Mouse (Mus musculus) kidney, embryonic 15.5 days (tissue): Measurements from ENCODE around the gene Tcf23. TPM values are rescaled to one million over a fixed set of nuclear protein-coding genes. Genes with fewer than 3 reads are reported as not detected.

Experiments
- ATAC-seq: fragments of 200-750 bp; cut with Nextera tagmentation; replicated peaks from 2 replicates; pipeline ENCODE4 v1.8.0; 2017; ENCODE audit warnings: moderate TSS enrichment; ENCODE audit not compliant: low FRiP score
- H3K27ac ChIP-seq: fragments of 300-500 bp; sonication (generic); 2 replicates; pipeline ENCODE4 v1.5.1; 2015; ENCODE audit warnings: mild to moderate bottlenecking, inconsistent platforms
- H3K27me3 ChIP-seq: fragments of 300-500 bp; sonication (generic); 2 replicates; pipeline ENCODE4 v1.6.1; 2015; ENCODE audit warnings: inconsistent platforms
- H3K36me3 ChIP-seq: fragments of 300-500 bp; sonication (generic); 2 replicates; pipeline ENCODE4 v1.6.1; 2015; ENCODE audit warnings: inconsistent platforms
- H3K4me1 ChIP-seq: fragments of 300-500 bp; sonication (generic); 2 replicates; pipeline ENCODE4 v1.6.1; 2015; ENCODE audit warnings: inconsistent platforms
- H3K4me2 ChIP-seq: fragments of 300-500 bp; sonication (generic); 2 replicates; pipeline ENCODE4 v1.6.1; 2015; ENCODE audit warnings: moderate library complexity, mild to moderate bottlenecking, inconsistent platforms
- H3K4me3 ChIP-seq: fragments of 300-500 bp; sonication (generic); replicated peaks from 2 replicates; pipeline ENCODE4 v1.5.1; 2015; ENCODE audit warnings: mild to moderate bottlenecking, inconsistent platforms
- H3K9ac ChIP-seq: fragments of 300-500 bp; sonication (generic); 2 replicates; pipeline ENCODE4 v1.6.1; 2015; ENCODE audit warnings: mild to moderate bottlenecking, inconsistent platforms
- H3K9me3 ChIP-seq: fragments of 300-500 bp; sonication (generic); replicated peaks from 2 replicates; pipeline ENCODE4 v1.6.1; 2016; ENCODE audit warnings: inconsistent platforms
- WGBS: fragments of 180-500 bp; shearing (Covaris S2); methylation state at CpG from one replicate; pipeline ENCODE4 v1.1.7; 2015; ENCODE audit warnings: mixed read lengths; 5-methylcytosine and 5-hydroxymethylcytosine counted together
- polyA plus RNA-seq: library from polyadenylated mRNA; unstranded; fragments of >200 nt; fragmentation: Nextera tagmentation; extraction: Ambion mirVana; gene quantifications from 2 replicates; pipeline ENCODE4 v1.2.1, GENCODE M21; 2015

Tcf23 gene
- polyA plus RNA-seq, 1 experiment from 2014 or later, result 1.6 TPM

- peaks cover 14% of the 10 kb centered on the region for H3K4me1 ChIP-seq
- H3K9ac ChIP-seq, result no peak overlapping the region
- H3K9me3 ChIP-seq, result no peaks in the 10 kb centered on the region
- WGBS, result 90% methylated on average over 4 of the region's 4 CpGs
- H3K4me2 ChIP-seq, result no peak overlapping the region
- no peak for ATAC-seq
- no peak overlapping the region for H3K4me3 ChIP-seq
- H3K36me3 ChIP-seq, result no peaks in the 10 kb centered on the region
- no peak overlapping the region for H3K27ac ChIP-seq
- H3K27me3 ChIP-seq, result no peaks in the 10 kb centered on the region
Measured at GRCm38 (mm10) chr5:30966189-30966588, 2.3 kb upstream of the Tcf23 start.

GRCm38 (mm10) chr5:30969440-30969839 lies 978 bp downstream of the Tcf23 start:
- H3K9me3 ChIP-seq, result no peaks in the 10 kb centered on the region
- no peak overlapping the region for H3K27ac ChIP-seq
- no peaks in the 10 kb centered on the region for H3K36me3 ChIP-seq
- H3K4me3 ChIP-seq, result no peak overlapping the region
- WGBS, result 81% methylated on average over 2 of the region's 2 CpGs
- H3K4me2 ChIP-seq, result no peak overlapping the region
- no peaks in the 10 kb centered on the region for H3K27me3 ChIP-seq
- H3K9ac ChIP-seq, result no peak overlapping the region
- ATAC-seq, result no peak
- H3K4me1 ChIP-seq, result peaks cover 26% of the 10 kb centered on the region

GRCm38 (mm10) chr5:30974870-30975656 lies 6.6 kb downstream of the Tcf23 start:
- Histone ChIP-seq H3K36me3 (no peaks in the 10 kb centered on the region), H3K4me2 (no peak overlapping the region), H3K27ac (peak overlapping the region; percentile 56), H3K4me1 (peaks cover 28% of the 10 kb centered on the region), H3K4me3 (no peak overlapping the region), H3K9me3 (no peaks in the 10 kb centered on the region), H3K9ac (no peak overlapping the region), H3K27me3 (no peaks in the 10 kb centered on the region)
- 36% methylated on average over 9 of the region's 9 CpGs for WGBS
- ATAC-seq, result peak; percentile 85

GRCm38 (mm10) chr5:30982357-30982756 lies 13.9 kb downstream of the Tcf23 start:
- no peak overlapping the region for H3K4me3 ChIP-seq
- no peak overlapping the region for H3K4me2 ChIP-seq
- H3K9ac ChIP-seq, result no peak overlapping the region
- H3K27me3 ChIP-seq, result no peaks in the 10 kb centered on the region
- H3K36me3 ChIP-seq, result no peaks in the 10 kb centered on the region
- no peak for ATAC-seq
- H3K27ac ChIP-seq, result no peak overlapping the region
- no peaks in the 10 kb centered on the region for H3K4me1 ChIP-seq
- no peaks in the 10 kb centered on the region for H3K9me3 ChIP-seq
- WGBS, result 29% methylated on average over 2 of the region's 2 CpGs

- Histone ChIP-seq H3K27ac (no peak overlapping the region), H3K4me3 (no peak overlapping the region), H3K4me1 (0 out of 2 replicates have a peak, but pooled peaks cover 3% of the 10 kb centered on the region), H3K9ac (no peak overlapping the region), H3K4me2 (no peak overlapping the region), H3K36me3 (no peaks in the 10 kb centered on the region), H3K27me3 (no peaks in the 10 kb centered on the region), H3K9me3 (no peaks in the 10 kb centered on the region)
- ATAC-seq, result no peak
- WGBS, result 81% methylated on average over 5 of the region's 5 CpGs
Measured at GRCm38 (mm10) chr5:30992980-30993676, 24.7 kb downstream of the Tcf23 start.

GRCm38 (mm10) chr5:30994074-30994473 lies 25.6 kb downstream of the Tcf23 start:
- Histone ChIP-seq H3K4me3 (no peak overlapping the region), H3K4me2 (no peak overlapping the region), H3K9me3 (no peaks in the 10 kb centered on the region), H3K9ac (no peak overlapping the region), H3K4me1 (0 out of 2 replicates have a peak, but pooled peaks cover 3% of the 10 kb centered on the region), H3K27me3 (no peaks in the 10 kb centered on the region), H3K36me3 (no peaks in the 10 kb centered on the region), H3K27ac (no peak overlapping the region)
- 74% methylated on average over 3 of the region's 3 CpGs for WGBS
- ATAC-seq, result no peak

GRCm38 (mm10) chr5:30994910-30995635 lies 26.6 kb downstream of the Tcf23 start:
- no peak for ATAC-seq

GRCm38 (mm10) chr5:30998306-30998705 lies 29.8 kb downstream of the Tcf23 start:
- Histone ChIP-seq H3K27ac (no peak overlapping the region), H3K27me3 (no peaks in the 10 kb centered on the region), H3K4me2 (no peak overlapping the region), H3K4me1 (0 out of 2 replicates have a peak, but pooled peaks cover 3% of the 10 kb centered on the region), H3K36me3 (no peaks in the 10 kb centered on the region), H3K9ac (no peak overlapping the region), H3K4me3 (no peak overlapping the region), H3K9me3 (no peaks in the 10 kb centered on the region)
- 0 out of 2 replicates have a peak, but pooled peaks have one; percentile 49 for ATAC-seq
- WGBS, result 22% methylated on average over 5 of the region's 5 CpGs

More at GRCm38 (mm10) chr5:30994910-30995635, 26.6 kb downstream of the Tcf23 start:
- Histone ChIP-seq H3K9me3 (no peaks in the 10 kb centered on the region), H3K4me2 (no peak overlapping the region), H3K4me1 (0 out of 2 replicates have a peak, but pooled peaks cover 3% of the 10 kb centered on the region), H3K4me3 (no peak overlapping the region), H3K36me3 (no peaks in the 10 kb centered on the region), H3K27me3 (no peaks in the 10 kb centered on the region), H3K27ac (no peak overlapping the region), H3K9ac (no peak overlapping the region)
- 61% methylated on average over 11 of the region's 11 CpGs for WGBS

- H3K9me3 ChIP-seq, result no peaks in the 10 kb centered on the region
- no peaks in the 10 kb centered on the region for H3K36me3 ChIP-seq
- H3K9ac ChIP-seq, result no peak overlapping the region
- H3K4me2 ChIP-seq, result no peak overlapping the region
- WGBS, result 76% methylated on average over 5 of the region's 5 CpGs
- no peak for ATAC-seq
- H3K4me3 ChIP-seq, result no peak overlapping the region
- no peak overlapping the region for H3K27ac ChIP-seq
- H3K4me1 ChIP-seq, result 0 out of 2 replicates have a peak, but pooled peaks cover 3% of the 10 kb centered on the region
- H3K27me3 ChIP-seq, result no peaks in the 10 kb centered on the region
Measured at GRCm38 (mm10) chr5:30999324-30999723, 30.9 kb downstream of the Tcf23 start.

GRCm38 (mm10) chr5:31000122-31000521 lies 31.7 kb downstream of the Tcf23 start:
- H3K9me3 ChIP-seq, result no peaks in the 10 kb centered on the region
- H3K36me3 ChIP-seq, result no peaks in the 10 kb centered on the region
- H3K4me1 ChIP-seq, result 0 out of 2 replicates have a peak, but pooled peaks cover under 1% of the 10 kb centered on the region
- 61% methylated on average over 7 of the region's 7 CpGs for WGBS
- H3K27ac ChIP-seq, result no peak overlapping the region
- no peak overlapping the region for H3K4me2 ChIP-seq
- H3K27me3 ChIP-seq, result no peaks in the 10 kb centered on the region
- no peak overlapping the region for H3K9ac ChIP-seq
- ATAC-seq, result no peak
- H3K4me3 ChIP-seq, result no peak overlapping the region

- Histone ChIP-seq H3K9ac (no peak overlapping the region), H3K4me1 (no peaks in the 10 kb centered on the region), H3K27ac (no peak overlapping the region), H3K4me2 (no peak overlapping the region), H3K36me3 (no peaks in the 10 kb centered on the region), H3K9me3 (no peaks in the 10 kb centered on the region), H3K27me3 (no peaks in the 10 kb centered on the region), H3K4me3 (no peak overlapping the region)
- ATAC-seq, result no peak
- WGBS, result 82% methylated on average over 2 of the region's 2 CpGs
Measured at GRCm38 (mm10) chr5:31000993-31001392, 32.5 kb downstream of the Tcf23 start.

- no peak overlapping the region for H3K27ac ChIP-seq
- H3K9ac ChIP-seq, result no peak overlapping the region
- H3K4me1 ChIP-seq, result no peaks in the 10 kb centered on the region
- H3K36me3 ChIP-seq, result no peaks in the 10 kb centered on the region
- no peak overlapping the region for H3K4me3 ChIP-seq
- 80% methylated on average over 4 of the region's 4 CpGs for WGBS
- H3K4me2 ChIP-seq, result no peak overlapping the region
- H3K9me3 ChIP-seq, result no peaks in the 10 kb centered on the region
- ATAC-seq, result no peak
- no peaks in the 10 kb centered on the region for H3K27me3 ChIP-seq
Measured at GRCm38 (mm10) chr5:31001560-31001959, 33.1 kb downstream of the Tcf23 start.
